Mouse (Mus musculus): ENCODE measurements at regions not wholly inside any gene's neighbourhood (a gene's known extent, or its start where the extent isn't known, plus 50 kb on each side); places are given as distances from the start of the nearest gene placed in this dataset.

DNA sequence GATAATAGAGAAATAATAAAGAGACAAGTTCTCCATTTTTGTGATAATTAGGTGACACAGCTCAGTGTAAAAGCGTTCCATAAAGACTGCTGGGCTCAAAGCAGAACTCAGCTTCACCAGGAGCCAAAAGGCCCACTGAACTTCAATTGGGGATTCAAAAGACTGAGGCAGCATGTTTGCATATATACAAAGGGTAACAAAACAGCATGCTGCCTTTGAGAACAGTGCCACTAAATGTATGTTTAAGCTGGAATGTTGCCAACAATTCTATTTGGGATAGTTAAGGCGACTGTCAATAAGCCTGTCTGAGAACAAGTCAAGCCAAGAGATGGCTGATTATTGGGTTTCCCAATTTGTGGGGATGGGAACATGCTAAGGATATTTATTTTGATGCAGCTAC is 642.3 kb downstream of the Actrt1 start:
- no peak for ATAC-seq
- 27% methylated on average over 2 of the region's 2 CpGs for WGBS

DNA sequence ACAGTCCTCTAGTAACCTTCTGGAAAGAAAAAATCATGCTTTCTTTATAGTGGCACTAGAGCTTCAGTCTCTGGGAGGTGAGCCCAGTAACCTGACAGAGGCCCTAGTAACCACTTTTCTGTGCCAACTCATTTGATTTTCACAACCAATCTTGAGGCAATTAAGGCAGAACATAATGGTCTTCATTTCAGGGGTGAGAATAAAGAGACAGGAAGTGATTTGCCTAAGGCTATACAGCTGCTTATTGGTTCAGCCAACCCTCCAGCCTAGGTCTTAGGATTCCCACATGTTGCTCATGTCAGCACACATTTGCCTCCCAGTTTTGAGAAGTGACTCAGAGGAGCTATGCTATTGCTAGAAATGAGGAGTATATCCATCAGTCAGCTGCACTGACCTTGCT is 670.2 kb downstream of the Actrt1 start:
- ATAC-seq, result no peak
- Histone ChIP-seq H3K27me3 (ENCODE audit: insufficient read depth, low read length) (no peaks in the 10 kb centered on the region), H3K9ac (no peak overlapping the region), H3K4me1 (ENCODE audit: insufficient read depth) (no peaks in the 10 kb centered on the region), H3K9me3 (ENCODE audit: low read length) (no peaks in the 10 kb centered on the region), H3K36me3 (ENCODE audit: insufficient read depth) (no peaks in the 10 kb centered on the region), H3K4me3 (ENCODE audit: low read depth, low read length) (no peak overlapping the region), H3K4me2 (ENCODE audit: low read depth) (no peak overlapping the region), H3K27ac (ENCODE audit: low read depth, low read length) (no peak overlapping the region)
- no peak for DNase-seq
- no peak for TF ChIP-seq CTCF (IDR thresholded peaks at IDR 0.05; ENCODE audit: low read depth)

More for the DNA sequence above, 642.3 kb downstream of the Actrt1 start:
- no peak for DNase-seq
- no peak overlapping the region for H3K27ac ChIP-seq (ENCODE audit: low read depth, low read length)
- no peak overlapping the region for H3K9ac ChIP-seq
- no peak for TF ChIP-seq CTCF (IDR thresholded peaks at IDR 0.05; ENCODE audit: low read depth)
- H3K4me2 ChIP-seq (ENCODE audit: low read depth), result no peak overlapping the region
- no peaks in the 10 kb centered on the region for H3K27me3 ChIP-seq (ENCODE audit: insufficient read depth, low read length)
- no peaks in the 10 kb centered on the region for H3K9me3 ChIP-seq (ENCODE audit: low read length)
- H3K4me3 ChIP-seq (ENCODE audit: low read depth, low read length), result no peak overlapping the region
- H3K36me3 ChIP-seq (ENCODE audit: insufficient read depth), result no peaks in the 10 kb centered on the region
- H3K4me1 ChIP-seq (ENCODE audit: insufficient read depth), result no peaks in the 10 kb centered on the region

DNA sequence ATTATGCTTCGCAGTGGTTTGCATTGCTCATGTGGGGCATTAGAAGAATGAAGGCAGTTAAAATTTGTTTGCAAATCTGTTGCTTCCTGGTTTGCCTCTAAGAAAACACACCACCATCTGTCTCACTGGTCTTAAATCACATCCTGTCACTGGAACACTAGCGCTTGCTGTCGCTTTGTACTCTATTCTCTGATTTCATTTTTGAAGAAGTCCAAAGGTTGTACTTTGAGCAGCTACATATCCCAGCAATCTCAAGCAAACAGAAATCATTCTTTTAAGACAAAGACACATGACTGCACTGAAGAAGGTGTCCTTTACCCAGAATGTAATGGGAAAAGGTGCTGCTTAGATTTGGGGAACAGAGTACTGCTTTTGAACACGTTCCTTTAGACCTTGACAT is 680.7 kb downstream of the Actrt1 start:
- H3K4me3 ChIP-seq (ENCODE audit: low read depth, low read length), result no peak overlapping the region
- 59% methylated on average over 4 of the region's 4 CpGs for WGBS
- DNase-seq, result no peak

DNA sequence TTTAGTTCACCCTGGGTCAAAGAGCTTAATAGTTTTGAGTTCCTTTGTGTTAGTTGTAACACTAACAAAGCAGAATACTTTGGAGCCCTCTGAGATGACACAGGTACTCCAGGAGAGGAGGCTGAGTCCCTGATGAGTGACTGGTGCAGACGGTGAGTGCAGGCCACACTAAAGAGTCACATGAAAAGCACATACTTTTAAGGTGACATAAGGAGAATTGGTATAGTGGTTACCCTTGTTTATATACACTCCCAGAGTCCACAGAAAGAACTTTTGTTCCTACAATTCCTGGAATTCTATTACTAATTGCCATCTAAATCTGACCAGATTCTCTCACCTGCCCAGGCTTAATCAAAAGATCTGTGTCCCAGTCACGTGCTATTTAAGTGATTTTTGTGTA is 681.3 kb downstream of the Actrt1 start:
- H3K9ac ChIP-seq, result no peak overlapping the region
- no peaks in the 10 kb centered on the region for H3K9me3 ChIP-seq (ENCODE audit: low read length)
- H3K27me3 ChIP-seq (ENCODE audit: insufficient read depth, low read length), result no peaks in the 10 kb centered on the region
- H3K4me2 ChIP-seq (ENCODE audit: low read depth), result no peak overlapping the region
- no peak for TF ChIP-seq CTCF (IDR thresholded peaks at IDR 0.05; ENCODE audit: low read depth)
- ATAC-seq (no peak), DNase-seq (no peak)
- H3K36me3 ChIP-seq (ENCODE audit: insufficient read depth), result no peaks in the 10 kb centered on the region
- 54% methylated on average over 2 of the region's 2 CpGs for whole genome bisulfite sequencing
- no peak overlapping the region for H3K4me3 ChIP-seq (ENCODE audit: low read depth, low read length)
- H3K4me1 ChIP-seq (ENCODE audit: insufficient read depth), result no peaks in the 10 kb centered on the region
- no peak overlapping the region for H3K27ac ChIP-seq (ENCODE audit: low read depth, low read length)

More for the DNA sequence above, 680.7 kb downstream of the Actrt1 start:
- Histone ChIP-seq H3K27me3 (ENCODE audit: insufficient read depth, low read length) (no peaks in the 10 kb centered on the region), H3K36me3 (ENCODE audit: insufficient read depth) (no peaks in the 10 kb centered on the region), H3K9ac (no peak overlapping the region), H3K27ac (ENCODE audit: low read depth, low read length) (no peak overlapping the region), H3K4me1 (ENCODE audit: insufficient read depth) (no peaks in the 10 kb centered on the region), H3K4me2 (ENCODE audit: low read depth) (no peak overlapping the region), H3K9me3 (ENCODE audit: low read length) (no peaks in the 10 kb centered on the region)
- no peak for TF ChIP-seq CTCF (IDR thresholded peaks at IDR 0.05; ENCODE audit: low read depth)
- ATAC-seq, result no peak

DNA sequence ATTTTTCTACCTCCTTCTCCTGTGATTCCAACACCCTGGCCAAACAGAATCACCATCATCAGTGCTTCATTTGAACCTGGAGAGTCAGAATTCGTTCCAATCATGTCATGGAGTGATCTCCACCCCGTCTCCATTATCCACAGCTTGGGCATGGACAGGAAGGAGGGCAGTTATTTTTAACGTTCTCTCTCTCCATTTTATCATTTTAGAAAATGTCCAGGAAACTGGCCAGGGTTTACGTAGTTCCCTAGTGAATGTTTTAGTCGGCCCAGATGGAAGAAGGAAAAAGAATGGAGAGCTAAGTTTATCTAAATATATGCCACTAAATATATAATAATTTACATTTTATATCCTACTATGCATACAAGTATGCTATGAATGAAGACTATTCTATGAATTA is 701.0 kb downstream of the Actrt1 start:
- Histone ChIP-seq H3K9ac (no peak overlapping the region), H3K9me3 (ENCODE audit: low read length) (no peaks in the 10 kb centered on the region), H3K27ac (ENCODE audit: low read depth, low read length) (no peak overlapping the region), H3K36me3 (ENCODE audit: insufficient read depth) (no peaks in the 10 kb centered on the region), H3K4me1 (ENCODE audit: insufficient read depth) (no peaks in the 10 kb centered on the region), H3K4me3 (ENCODE audit: low read depth, low read length) (no peak overlapping the region), H3K27me3 (ENCODE audit: insufficient read depth, low read length) (no peaks in the 10 kb centered on the region), H3K4me2 (ENCODE audit: low read depth) (no peak overlapping the region)
- no peak for TF ChIP-seq CTCF (IDR thresholded peaks at IDR 0.05; ENCODE audit: low read depth)
- WGBS, result 68% methylated on average over 5 of the region's 5 CpGs
- DNase-seq (no peak), ATAC-seq (peak; percentile 18; the same call in 1 of the 2 replicates)

DNA sequence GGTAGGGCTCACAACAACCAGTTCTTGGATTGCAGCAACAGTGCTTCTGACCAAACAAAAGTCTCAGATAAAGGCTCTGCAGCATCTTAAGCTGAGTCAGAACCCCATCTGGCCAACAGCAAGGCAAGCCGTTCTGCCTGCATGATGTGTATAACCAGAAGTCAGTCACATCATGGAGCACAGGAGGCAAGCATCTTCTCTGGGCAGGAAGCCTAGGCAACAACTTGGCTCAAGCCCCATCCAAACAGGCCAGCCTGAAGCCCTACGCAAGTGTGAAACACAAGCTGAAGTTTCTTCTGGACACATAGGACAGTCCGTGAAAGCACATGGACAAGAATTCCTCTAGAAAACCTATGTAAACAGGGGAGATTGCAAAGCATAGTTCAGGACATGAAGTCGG is 739.7 kb downstream of the Actrt1 start:
- DNase-seq, result peak; percentile 10
- Histone ChIP-seq H3K36me3 (ENCODE audit: insufficient read depth) (no peaks in the 10 kb centered on the region), H3K9me3 (ENCODE audit: low read length) (no peaks in the 10 kb centered on the region), H3K27me3 (ENCODE audit: insufficient read depth, low read length) (no peaks in the 10 kb centered on the region), H3K4me2 (ENCODE audit: low read depth) (no peak overlapping the region), H3K9ac (no peak overlapping the region), H3K4me3 (ENCODE audit: low read depth, low read length) (no peak overlapping the region), H3K27ac (ENCODE audit: low read depth, low read length) (no peak overlapping the region), H3K4me1 (ENCODE audit: insufficient read depth) (no peaks in the 10 kb centered on the region)
- ATAC-seq, result peak; percentile 38; the same call in 1 of the 2 replicates
- WGBS, result 87% methylated on average over 4 of the region's 4 CpGs
- TF ChIP-seq CTCF (IDR thresholded peaks at IDR 0.05; ENCODE audit: low read depth), result no peak

Measured in forebrain, postnatal 0 days (tissue).